Mouse (Mus musculus) liver, embryonic 13.5 days (tissue): ENCODE measurements around the gene Palm2. TPM values are rescaled to one million over a fixed set of nuclear protein-coding genes. Genes with fewer than 3 reads are reported as not detected.

Experiments
- ATAC-seq: fragments of 200-750 bp; cut with Nextera tagmentation; 2 replicates; pipeline ENCODE4 v1.8.0; 2017; ENCODE audit warnings: low read depth, mild to moderate bottlenecking, moderate number of reproducible peaks, moderate library complexity
- DNase-seq: peaks from one replicate; pipeline ENCODE4 v3.0.0; 2022
- H3K27ac ChIP-seq: fragments of 300-500 bp; sonication (generic); 2 replicates; pipeline ENCODE4 v1.5.1; 2015; ENCODE audit warnings: moderate library complexity, mild to moderate bottlenecking, inconsistent platforms
- H3K27me3 ChIP-seq: fragments of 300-500 bp; sonication (generic); 2 replicates; pipeline ENCODE4 v1.6.1; 2015; ENCODE audit warnings: mild to moderate bottlenecking, inconsistent platforms
- H3K36me3 ChIP-seq: fragments of 300-500 bp; sonication (generic); 2 replicates; pipeline ENCODE4 v1.6.1; 2015; ENCODE audit warnings: mild to moderate bottlenecking, inconsistent platforms
- H3K4me1 ChIP-seq: fragments of 300-500 bp; sonication (generic); replicated peaks from 2 replicates; pipeline ENCODE4 v1.6.1; 2015; ENCODE audit warnings: inconsistent platforms
- H3K4me2 ChIP-seq: fragments of 300-500 bp; sonication (generic); 2 replicates; pipeline ENCODE4 v1.6.1; 2015; ENCODE audit warnings: inconsistent platforms, mild to moderate bottlenecking, moderate library complexity
- H3K4me3 ChIP-seq: fragments of 300-500 bp; sonication (generic); replicated peaks from 2 replicates; pipeline ENCODE4 v1.5.1; 2015; ENCODE audit warnings: mild to moderate bottlenecking, inconsistent platforms
- H3K9ac ChIP-seq: fragments of 300-500 bp; sonication (generic); 2 replicates; pipeline ENCODE4 v1.6.1; 2015; ENCODE audit warnings: mild to moderate bottlenecking, inconsistent platforms
- H3K9me3 ChIP-seq: fragments of 300-500 bp; sonication (generic); replicated peaks from 2 replicates; pipeline ENCODE4 v1.6.1; 2016; ENCODE audit warnings: inconsistent platforms
- WGBS: fragments of 180-500 bp; shearing (Covaris S2); methylation state at CpG from one replicate; pipeline ENCODE4 v1.1.7; 2015; ENCODE audit not compliant: insufficient replicate concordance; 5-methylcytosine and 5-hydroxymethylcytosine counted together
- polyA plus RNA-seq: library from polyadenylated mRNA; unstranded; fragments of >200 nt; fragmentation: Nextera tagmentation; extraction: Ambion mirVana; gene quantifications from 2 replicates; pipeline ENCODE4 v1.2.1, GENCODE M21; 2015

Gene Palm2
- polyA plus RNA-seq, 1 experiment from 2014 or later = 0.60 TPM

DNA sequence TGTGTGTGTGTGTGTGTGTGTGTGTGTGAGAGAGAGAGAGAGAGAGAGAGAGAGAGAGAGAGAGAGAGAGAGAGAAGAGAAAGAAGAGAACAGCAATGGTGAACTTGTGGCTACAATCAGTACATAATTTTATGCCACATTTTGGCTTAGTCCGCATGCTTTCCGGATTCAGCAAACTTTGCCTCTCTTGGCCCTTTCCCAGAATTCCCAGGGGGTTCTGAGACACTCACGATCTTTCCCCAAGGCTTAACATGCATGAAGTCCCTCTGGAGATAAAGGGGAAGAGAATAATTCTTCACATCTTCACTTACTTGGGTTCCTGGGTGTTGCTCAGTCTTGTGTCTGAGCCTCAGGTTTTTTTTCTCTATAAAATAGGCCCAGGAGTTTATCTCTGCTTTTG is 136.2 kb downstream of the Palm2 start:
- DNase-seq = no peak
- peaks cover 27% of the 10 kb centered on the region for H3K27me3 ChIP-seq
- no peak overlapping the region for H3K27ac ChIP-seq
- no peak for ATAC-seq
- 60% methylated on average over 3 of the region's 3 CpGs for WGBS
- no peak overlapping the region for H3K4me2 ChIP-seq
- no peaks in the 10 kb centered on the region for H3K36me3 ChIP-seq
- no peak overlapping the region for H3K4me3 ChIP-seq
- no peaks in the 10 kb centered on the region for H3K4me1 ChIP-seq
- no peak overlapping the region for H3K9ac ChIP-seq
- H3K9me3 ChIP-seq = no peaks in the 10 kb centered on the region

GRCm38 (mm10) chr4:57574181-57574580 is 140.1 kb downstream of the Palm2 start:
- Histone ChIP-seq H3K4me2 (no peak overlapping the region), H3K27ac (no peak overlapping the region), H3K36me3 (no peaks in the 10 kb centered on the region), H3K9ac (no peak overlapping the region), H3K4me3 (no peak overlapping the region), H3K27me3 (0 out of 2 replicates have a peak, but pooled peaks cover under 1% of the 10 kb centered on the region), H3K4me1 (no peaks in the 10 kb centered on the region), H3K9me3 (no peaks in the 10 kb centered on the region)
- no peak for DNase-seq
- no peak for ATAC-seq
- WGBS = 75% methylated on average over 3 of the region's 3 CpGs

DNA sequence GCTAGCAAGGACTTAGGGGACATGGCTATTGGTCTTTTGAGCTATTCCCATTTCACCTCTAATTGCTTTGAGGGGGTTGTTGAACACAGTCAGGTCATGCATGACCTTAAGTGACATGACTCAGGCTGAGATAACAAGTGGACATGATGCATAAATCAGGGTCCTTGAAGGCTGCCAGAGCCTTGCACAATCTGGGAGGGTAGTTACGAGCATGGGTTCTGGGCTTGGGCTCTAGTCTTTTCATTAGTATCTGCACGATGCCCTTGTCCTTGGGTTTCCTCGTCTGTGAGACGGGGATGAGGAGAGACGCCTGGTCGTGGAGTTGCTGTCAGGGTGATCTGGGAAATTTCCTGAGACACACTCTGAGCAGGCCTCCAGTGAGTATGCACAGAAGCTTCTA is 140.6 kb downstream of the Palm2 start:
- Histone ChIP-seq H3K36me3 (no peaks in the 10 kb centered on the region), H3K27ac (no peak overlapping the region), H3K9ac (no peak overlapping the region), H3K4me1 (no peaks in the 10 kb centered on the region), H3K9me3 (no peaks in the 10 kb centered on the region), H3K4me2 (no peak overlapping the region), H3K4me3 (no peak overlapping the region), H3K27me3 (no peaks in the 10 kb centered on the region)
- DNase-seq = no peak
- ATAC-seq = no peak
- WGBS = 71% methylated on average over 6 of the region's 6 CpGs

DNA sequence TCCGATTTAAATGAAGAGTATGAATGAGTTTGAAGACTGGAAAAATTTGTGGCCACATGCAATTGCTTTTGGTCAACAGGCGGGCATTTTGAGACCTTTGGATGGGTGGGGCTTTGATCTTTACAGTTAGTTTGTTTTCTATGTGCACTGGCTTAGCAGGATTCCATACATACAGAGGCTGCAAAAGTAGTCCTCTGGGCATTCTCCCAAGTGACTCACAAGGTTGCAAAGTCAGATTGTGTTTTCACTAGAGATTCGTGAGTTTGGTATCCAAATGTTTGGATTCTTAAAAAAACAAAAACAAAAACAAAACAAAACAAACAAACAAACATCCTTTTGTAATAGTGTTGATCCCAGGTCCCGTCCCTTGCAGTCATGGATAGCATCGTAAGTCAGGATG is 141.6 kb downstream of the Palm2 start:
- ATAC-seq (no peak), DNase-seq (no peak)
- WGBS = 59% methylated on average over 5 of the region's 5 CpGs

GRCm38 (mm10) chr4:57576095-57576494 is 142.0 kb downstream of the Palm2 start:
- Histone ChIP-seq H3K9me3 (no peaks in the 10 kb centered on the region), H3K4me3 (no peak overlapping the region), H3K36me3 (no peaks in the 10 kb centered on the region), H3K9ac (no peak overlapping the region), H3K4me1 (no peaks in the 10 kb centered on the region), H3K27ac (no peak overlapping the region), H3K27me3 (no peaks in the 10 kb centered on the region), H3K4me2 (no peak overlapping the region)
- 67% methylated on average over 11 of the region's 11 CpGs for WGBS
- ATAC-seq (no peak), DNase-seq (no peak)

More for the DNA sequence above, 141.6 kb downstream of the Palm2 start:
- Histone ChIP-seq H3K27me3 (no peaks in the 10 kb centered on the region), H3K9ac (no peak overlapping the region), H3K36me3 (no peaks in the 10 kb centered on the region), H3K4me2 (no peak overlapping the region), H3K4me3 (no peak overlapping the region), H3K4me1 (no peaks in the 10 kb centered on the region), H3K27ac (no peak overlapping the region), H3K9me3 (no peaks in the 10 kb centered on the region)

- Histone ChIP-seq H3K27ac (no peak overlapping the region), H3K4me3 (no peak overlapping the region), H3K9me3 (no peaks in the 10 kb centered on the region), H3K4me1 (no peaks in the 10 kb centered on the region), H3K9ac (no peak overlapping the region), H3K36me3 (no peaks in the 10 kb centered on the region), H3K4me2 (no peak overlapping the region), H3K27me3 (no peaks in the 10 kb centered on the region)
- ATAC-seq (no peak), DNase-seq (no peak)
- WGBS = 69% methylated on average over 10 of the region's 10 CpGs
These were observed 145.6 kb downstream of the Palm2 start for GRCm38 (mm10) chr4:57579683-57580082.

- H3K4me3 ChIP-seq = no peak overlapping the region
- H3K9ac ChIP-seq = no peak overlapping the region
- WGBS = 71% methylated on average over 6 of the region's 6 CpGs
- no peaks in the 10 kb centered on the region for H3K9me3 ChIP-seq
- DNase-seq (no peak), ATAC-seq (no peak)
- H3K36me3 ChIP-seq = no peaks in the 10 kb centered on the region
- H3K27ac ChIP-seq = no peak overlapping the region
- no peaks in the 10 kb centered on the region for H3K27me3 ChIP-seq
- H3K4me2 ChIP-seq = no peak overlapping the region
- H3K4me1 ChIP-seq = no peaks in the 10 kb centered on the region
These were observed 151.3 kb downstream of the Palm2 start for GRCm38 (mm10) chr4:57585281-57585800.

GRCm38 (mm10) chr4:57586933-57587658 is 153.0 kb downstream of the Palm2 start:
- Histone ChIP-seq H3K4me2 (no peak overlapping the region), H3K36me3 (no peaks in the 10 kb centered on the region), H3K4me1 (no peaks in the 10 kb centered on the region), H3K27me3 (no peaks in the 10 kb centered on the region), H3K9ac (no peak overlapping the region), H3K9me3 (no peaks in the 10 kb centered on the region), H3K4me3 (no peak overlapping the region), H3K27ac (no peak overlapping the region)
- 40% methylated on average over 7 of the region's 7 CpGs for WGBS
- no peak for DNase-seq
- no peak for ATAC-seq

DNA sequence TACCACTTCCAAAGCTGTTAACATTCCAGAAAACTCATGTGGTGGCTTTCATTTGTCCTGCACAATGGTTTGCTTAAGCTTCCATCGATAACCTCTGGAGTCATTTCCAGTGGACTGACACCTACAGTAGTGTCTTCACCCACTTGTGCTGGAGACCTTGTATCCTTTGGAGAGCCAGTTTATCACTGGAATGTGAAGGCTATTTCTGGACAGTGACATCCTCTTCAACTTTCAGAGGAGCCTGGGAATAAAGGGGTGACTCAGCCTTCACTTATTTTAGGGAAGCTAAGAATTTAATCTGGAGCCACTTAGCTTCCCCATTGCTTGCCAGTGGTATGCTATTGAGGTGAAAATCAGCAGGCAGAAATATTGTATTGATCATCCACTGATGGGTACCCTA is 154.3 kb downstream of the Palm2 start:
- Histone ChIP-seq H3K9me3 (no peaks in the 10 kb centered on the region), H3K4me3 (no peak overlapping the region), H3K36me3 (no peaks in the 10 kb centered on the region), H3K4me2 (no peak overlapping the region), H3K9ac (no peak overlapping the region), H3K27me3 (no peaks in the 10 kb centered on the region), H3K4me1 (no peaks in the 10 kb centered on the region), H3K27ac (no peak overlapping the region)
- no peak for ATAC-seq
- 66% methylated on average over 1 of the region's 1 CpGs for WGBS
- no peak for DNase-seq

DNA sequence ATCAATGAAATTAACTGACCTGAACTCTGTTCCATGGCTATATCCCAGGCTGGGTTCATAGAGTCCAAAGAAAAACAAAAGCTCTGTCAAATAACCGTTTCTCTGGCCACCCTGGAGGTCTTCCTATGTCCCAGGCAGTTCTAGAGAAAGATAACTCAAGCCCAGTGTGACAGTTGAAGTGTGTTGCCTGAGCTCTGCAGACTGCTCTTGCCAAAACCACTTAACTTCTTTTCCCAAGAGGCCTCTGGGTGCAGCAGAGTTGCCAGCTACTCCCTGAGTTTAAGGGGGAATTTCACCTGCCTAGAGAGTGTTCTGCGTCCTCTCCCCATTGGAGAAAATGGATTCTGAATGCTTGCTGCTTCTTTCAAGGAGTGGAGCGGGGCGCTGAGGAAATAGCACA is 158.7 kb downstream of the Palm2 start:
- no peak overlapping the region for H3K4me2 ChIP-seq
- no peaks in the 10 kb centered on the region for H3K4me1 ChIP-seq
- 70% methylated on average over 4 of the region's 4 CpGs for WGBS
- ATAC-seq = no peak
- no peak overlapping the region for H3K9ac ChIP-seq
- no peak overlapping the region for H3K27ac ChIP-seq
- H3K9me3 ChIP-seq = no peaks in the 10 kb centered on the region
- H3K4me3 ChIP-seq = no peak overlapping the region
- H3K36me3 ChIP-seq = no peaks in the 10 kb centered on the region
- H3K27me3 ChIP-seq = no peaks in the 10 kb centered on the region
- no peak for DNase-seq

DNA sequence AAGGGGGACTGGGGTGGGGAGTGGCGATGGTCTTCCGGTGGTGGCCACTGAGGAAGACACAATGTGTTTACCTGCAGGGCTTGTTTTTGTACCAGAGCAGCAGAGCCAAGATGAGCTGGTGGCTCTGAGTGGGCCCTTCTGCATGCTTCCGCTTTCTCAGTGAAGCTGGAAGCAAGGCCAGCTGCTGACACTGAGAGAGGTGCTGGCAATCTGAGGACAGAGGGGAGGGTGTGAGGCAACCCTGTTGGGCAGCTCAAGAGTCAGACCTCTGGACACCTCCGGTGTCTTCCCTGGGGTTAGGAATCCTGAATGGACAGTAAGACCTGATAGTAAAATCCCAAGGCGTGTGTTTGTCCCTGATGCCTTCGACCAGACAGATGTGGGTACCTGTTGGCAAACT is 165.9 kb downstream of the Palm2 start:
- H3K27ac ChIP-seq = no peak overlapping the region
- DNase-seq = no peak
- H3K36me3 ChIP-seq = no peaks in the 10 kb centered on the region
- no peak overlapping the region for H3K4me3 ChIP-seq
- no peaks in the 10 kb centered on the region for H3K9me3 ChIP-seq
- no peaks in the 10 kb centered on the region for H3K4me1 ChIP-seq
- no peaks in the 10 kb centered on the region for H3K27me3 ChIP-seq
- no peak overlapping the region for H3K4me2 ChIP-seq
- WGBS = 66% methylated on average over 6 of the region's 6 CpGs
- no peak for ATAC-seq
- H3K9ac ChIP-seq = no peak overlapping the region
